Comparison of ENCODE assay signal across 18 mouse cellular contexts in the genomic region with DNA sequence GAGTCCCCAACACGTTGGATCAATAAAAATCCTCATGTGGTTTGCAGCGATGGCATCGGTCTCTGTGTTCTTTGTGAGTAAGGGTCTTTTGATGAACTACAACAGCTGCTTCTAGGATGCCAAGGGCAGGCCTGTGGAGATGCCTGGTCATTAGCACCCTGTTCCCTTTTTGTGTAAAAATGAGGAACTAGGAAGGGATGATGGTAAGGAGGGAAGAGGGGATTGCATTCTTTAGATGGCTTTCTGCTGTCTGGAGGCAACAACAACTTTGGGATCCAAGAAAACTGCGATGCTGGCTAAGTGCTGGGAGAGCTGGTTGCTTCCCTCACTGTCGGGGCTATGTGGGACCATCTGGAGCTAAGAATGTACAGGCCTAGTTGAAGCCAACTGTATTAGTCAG. TPM values are rescaled to one million over a fixed set of nuclear protein-coding genes. Genes with fewer than 3 reads are reported as not detected.
DNase-seq lines count a peak whose midpoint lies in the region; ATAC-seq and TF ChIP-seq lines count a peak whose summit lies in the region.
"Had no signal": no experiment of that assay in that cellular context is flagged by ENCODE, and none has a peak within 500 bp of the region (broad histone marks: within the 10 kb centered on the region; RNA-seq: fewer than 3 reads in every experiment).

No protein-coding gene starts in this region.

- peaks cover 22% of the 10 kb centered on the region for H3K79me2 ChIP-seq in C2C12 (ENCODE audit: control insufficient read depth, insufficient read depth)

- H3K79me3 ChIP-seq in C2C12 (ENCODE audit: low read depth), result no peaks in the 10 kb centered on the region

- H3K9ac ChIP-seq in forebrain, embryonic 12.5 days, result no peak overlapping the region
- H3K9ac ChIP-seq in forebrain, embryonic 13.5 days, result no peak overlapping the region
- H3K9ac ChIP-seq in embryonic facial prominence, embryonic 12.5 days, result no peak overlapping the region
- H3K9ac ChIP-seq in liver, embryonic 13.5 days, result peak overlapping the region; percentile 84
- H3K9ac ChIP-seq: lung, embryonic 14.5 days; neural tube, embryonic 13.5 days had no signal

- H3K4me2 ChIP-seq in forebrain, embryonic 12.5 days, result no peak overlapping the region
- H3K4me2 ChIP-seq in forebrain, embryonic 13.5 days, result no peak overlapping the region
- no peak overlapping the region for H3K4me2 ChIP-seq in embryonic facial prominence, embryonic 12.5 days (replicated peaks)
- H3K4me2 ChIP-seq in liver, embryonic 13.5 days, result peak overlapping the region; percentile 65

- H3K4me1 ChIP-seq in forebrain, embryonic 12.5 days, result peaks cover 27% of the 10 kb centered on the region
- H3K4me1 ChIP-seq in forebrain, embryonic 13.5 days, result peaks cover 37% of the 10 kb centered on the region
- H3K4me1 ChIP-seq in embryonic facial prominence, embryonic 12.5 days, result peaks cover 17% of the 10 kb centered on the region
- peaks cover 40% of the 10 kb centered on the region for H3K4me1 ChIP-seq in liver, embryonic 13.5 days (replicated peaks)

- no peaks in the 10 kb centered on the region for H3K36me3 ChIP-seq in forebrain, embryonic 12.5 days (replicated peaks)
- no peaks in the 10 kb centered on the region for H3K36me3 ChIP-seq in forebrain, embryonic 13.5 days (ENCODE audit: poor library complexity, severe bottlenecking)
- H3K36me3 ChIP-seq in C2C12 (ENCODE audit: control insufficient read depth, insufficient read depth), result no peaks in the 10 kb centered on the region
- no peaks in the 10 kb centered on the region for H3K36me3 ChIP-seq in embryonic facial prominence, embryonic 12.5 days
- no peaks in the 10 kb centered on the region for H3K36me3 ChIP-seq in liver, embryonic 13.5 days
- H3K36me3 ChIP-seq: neural tube, embryonic 13.5 days had no signal

- H3ac ChIP-seq in C2C12 (ENCODE audit: control insufficient read depth, insufficient read length, low read depth), result peak overlapping the region; percentile 50

- TF ChIP-seq CTCF in C2C12 (IDR thresholded peaks at IDR 0.05; ENCODE audit: control insufficient read depth, insufficient read depth, insufficient read length), result no peak

- H3K27ac ChIP-seq in forebrain, embryonic 12.5 days, result 0 out of 2 replicates have a peak overlapping the region, but pooled peaks have one; percentile 19
- no peak overlapping the region for H3K27ac ChIP-seq in forebrain, embryonic 13.5 days
- H3K27ac ChIP-seq in embryonic facial prominence, embryonic 12.5 days, result peak overlapping the region; percentile 50; the same call in 1 of the 2 replicates
- peak overlapping the region; percentile 98 for H3K27ac ChIP-seq in liver, embryonic 13.5 days
- H3K27ac ChIP-seq: heart, adult 2 months; neural tube, embryonic 13.5 days had no signal

- 81% methylated on average over 5 of the region's 5 CpGs for WGBS in forebrain, embryonic 12.5 days
- 78% methylated on average over 5 of the region's 5 CpGs for WGBS in forebrain, embryonic 13.5 days
- 68% methylated on average over 5 of the region's 5 CpGs for WGBS in embryonic facial prominence, embryonic 12.5 days
- WGBS in liver, embryonic 13.5 days (ENCODE audit: insufficient replicate concordance), result 81% methylated on average over 5 of the region's 5 CpGs

- H3K9me3 ChIP-seq in forebrain, embryonic 12.5 days, result no peaks in the 10 kb centered on the region
- H3K9me3 ChIP-seq in forebrain, embryonic 13.5 days (replicated peaks), result no peaks in the 10 kb centered on the region
- no peaks in the 10 kb centered on the region for H3K9me3 ChIP-seq in embryonic facial prominence, embryonic 12.5 days
- H3K9me3 ChIP-seq in liver, embryonic 13.5 days (replicated peaks), result no peaks in the 10 kb centered on the region
- H3K9me3 ChIP-seq: neural tube, embryonic 13.5 days had no signal

- no peaks in the 10 kb centered on the region for H3K27me3 ChIP-seq in forebrain, embryonic 12.5 days
- H3K27me3 ChIP-seq in forebrain, embryonic 13.5 days, result no peaks in the 10 kb centered on the region
- no peaks in the 10 kb centered on the region for H3K27me3 ChIP-seq in C2C12 (ENCODE audit: control insufficient read depth, insufficient read depth, insufficient read length)
- no peaks in the 10 kb centered on the region for H3K27me3 ChIP-seq in embryonic facial prominence, embryonic 12.5 days
- H3K27me3 ChIP-seq in liver, embryonic 13.5 days, result no peaks in the 10 kb centered on the region
- H3K27me3 ChIP-seq: neural tube, embryonic 13.5 days had no signal

- no peak for DNase-seq in liver, embryonic 13.5 days
- DNase-seq in layer of hippocampus, adult 8-10 months (ENCODE audit: low spot score in 2 of 2), result no peak
- no peak for DNase-seq in urinary bladder, postnatal 36 days (ENCODE audit: low spot score in 2 of 2)
- DNase-seq in spleen, postnatal 36 days (ENCODE audit: low spot score in 2 of 2), result no peak
- DNase-seq: adrenal gland, adult 8-10 months; B cell, adult 2 months; cerebellum, adult 8-10 months; heart, adult 2 months; kidney, adult 2 months; lung, embryonic 14.5 days; right cerebral cortex, postnatal 4 days had no signal

- no peak for ATAC-seq in forebrain, embryonic 12.5 days (ENCODE audit: low FRiP score)
- no peak for ATAC-seq in forebrain, embryonic 13.5 days
- ATAC-seq in embryonic facial prominence, embryonic 12.5 days (ENCODE audit: insufficient number of reproducible peaks, insufficient read depth, low FRiP score, low TSS enrichment), result no peak
- no peak for ATAC-seq in liver, embryonic 13.5 days (ENCODE audit: low read depth)
- ATAC-seq: hindbrain, embryonic 16.5 days; midbrain, embryonic 16.5 days had no signal

- no peak overlapping the region for H3K4me3 ChIP-seq in forebrain, embryonic 12.5 days (replicated peaks)
- H3K4me3 ChIP-seq in forebrain, embryonic 13.5 days, result no peak overlapping the region
- H3K4me3 ChIP-seq in C2C12 (ENCODE audit: insufficient read depth, poor library complexity, severe bottlenecking), result peak overlapping the region; percentile 8
- no peak overlapping the region for H3K4me3 ChIP-seq in embryonic facial prominence, embryonic 12.5 days
- H3K4me3 ChIP-seq in liver, embryonic 13.5 days (replicated peaks), result peak overlapping the region; percentile 63
- H3K4me3 ChIP-seq: heart, adult 2 months; neural tube, embryonic 13.5 days had no signal

TF ChIP-seq in C2C12, 6 proteins besides CTCF, POLR2A, EP300 and RAD21:
- no peak for TF ChIP-seq USF1 (IDR thresholded peaks at IDR 0.05; ENCODE audit: low read depth)
- TF ChIP-seq MYOD1 (IDR thresholded peaks at IDR 0.05; ENCODE audit: control insufficient read depth, insufficient read length, low read depth), result no peak
- no peak for TF ChIP-seq CEBPB (IDR thresholded peaks at IDR 0.05; ENCODE audit: low read depth)
- TF ChIP-seq MYOG (IDR thresholded peaks at IDR 0.05; ENCODE audit: control insufficient read depth, extremely low read depth, insufficient read length), result no peak
- TF ChIP-seq FOSL1 (IDR thresholded peaks at IDR 0.05; ENCODE audit: insufficient read depth, low read length, poor library complexity, severe bottlenecking), result no peak
- TF ChIP-seq MAX (IDR thresholded peaks at IDR 0.05), result no peak

RNA-seq across cellular contexts. Expression of a gene that starts 3.0 kb away (rescaled TPM):
- 7.2 and 8.3 TPM in 2 replicates for polyA plus RNA-seq in forebrain, embryonic 12.5 days (2016; fragmentation: Nextera tagmentation; extraction: Ambion mirVana)
- polyA plus RNA-seq in forebrain, embryonic 13.5 days (2015; fragmentation: Nextera tagmentation; extraction: Ambion mirVana), result 10.0 and 11.6 TPM in 2 replicates
- polyA plus RNA-seq in C2C12 (2012; fragmentation: generic; extraction: Trizol), result 5.5 TPM
- 7.8 and 11.8 TPM in 2 replicates for polyA plus RNA-seq in embryonic facial prominence, embryonic 12.5 days (2016; fragmentation: Nextera tagmentation; extraction: Ambion mirVana)
- polyA plus RNA-seq in liver, embryonic 13.5 days (2015; fragmentation: Nextera tagmentation; extraction: Ambion mirVana), result 10.3 and 17.1 TPM in 2 replicates
- total RNA-seq in layer of hippocampus, adult 8-10 months (2022), result 1 to 10 TPM; 1.2 to 3.4 (median 2.2) TPM
- polyA plus RNA-seq: hindbrain, embryonic 16.5 days; midbrain, embryonic 16.5 days had no signal

RNA-seq across cellular contexts. Expression of a gene that starts 4.5 kb away (rescaled TPM):
- 9.3 and 10.7 TPM in 2 replicates for polyA plus RNA-seq in forebrain, embryonic 12.5 days (2016; fragmentation: Nextera tagmentation; extraction: Ambion mirVana)
- polyA plus RNA-seq in forebrain, embryonic 13.5 days (2015; fragmentation: Nextera tagmentation; extraction: Ambion mirVana), result 9.5 and 10.0 TPM in 2 replicates
- polyA plus RNA-seq in C2C12 (2012; fragmentation: generic; extraction: Trizol), result 98.1 TPM
- polyA plus RNA-seq in embryonic facial prominence, embryonic 12.5 days (2016; fragmentation: Nextera tagmentation; extraction: Ambion mirVana), result 10.7 and 15.5 TPM in 2 replicates
- polyA plus RNA-seq in liver, embryonic 13.5 days (2015; fragmentation: Nextera tagmentation; extraction: Ambion mirVana), result 7.7 and 13.6 TPM in 2 replicates
- 1 to 10 TPM in 3 of 4 experiments, not detected in 1; 1.6 to 6.5 (median 1.8) TPM for total RNA-seq in layer of hippocampus, adult 8-10 months (2022)
- polyA plus RNA-seq: hindbrain, embryonic 16.5 days; midbrain, embryonic 16.5 days; neural tube, embryonic 13.5 days had no signal

RNA-seq across cellular contexts. Expression of a gene that starts 4.9 kb away (rescaled TPM):
- polyA plus RNA-seq in forebrain, embryonic 12.5 days (2016; fragmentation: Nextera tagmentation; extraction: Ambion mirVana), result 0.87 and 0.95 TPM in 2 replicates
- 0.76 and 0.97 TPM in 2 replicates for polyA plus RNA-seq in forebrain, embryonic 13.5 days (2015; fragmentation: Nextera tagmentation; extraction: Ambion mirVana)
- polyA plus RNA-seq in C2C12 (2012; fragmentation: generic; extraction: Trizol), result 1.2 TPM
- polyA plus RNA-seq in embryonic facial prominence, embryonic 12.5 days (2016; fragmentation: Nextera tagmentation; extraction: Ambion mirVana), result 1.3 and 1.5 TPM in 2 replicates
- 1.7 TPM in 2 replicates for polyA plus RNA-seq in liver, embryonic 13.5 days (2015; fragmentation: Nextera tagmentation; extraction: Ambion mirVana)
- under 1 TPM; 0.34 to 0.73 (median 0.61) TPM for total RNA-seq in layer of hippocampus, adult 8-10 months (2022)
- polyA plus RNA-seq: midbrain, embryonic 16.5 days had no signal

RNA-seq across cellular contexts. Expression of a gene that starts 5.6 kb away (rescaled TPM):
- polyA plus RNA-seq in forebrain, embryonic 12.5 days (2016; fragmentation: Nextera tagmentation; extraction: Ambion mirVana), result 0.99 and 1.5 TPM in 2 replicates
- 1.2 and 1.3 TPM in 2 replicates for polyA plus RNA-seq in forebrain, embryonic 13.5 days (2015; fragmentation: Nextera tagmentation; extraction: Ambion mirVana)
- 1.2 TPM for polyA plus RNA-seq in C2C12 (2012; fragmentation: generic; extraction: Trizol)
- polyA plus RNA-seq in embryonic facial prominence, embryonic 12.5 days (2016; fragmentation: Nextera tagmentation; extraction: Ambion mirVana), result 1.3 and 2.3 TPM in 2 replicates
- 1.1 and 2.1 TPM in 2 replicates for polyA plus RNA-seq in liver, embryonic 13.5 days (2015; fragmentation: Nextera tagmentation; extraction: Ambion mirVana)
- total RNA-seq in layer of hippocampus, adult 8-10 months (2022), result 10 to 100 TPM; 12.5 to 15.7 (median 14.2) TPM
- polyA plus RNA-seq: hindbrain, embryonic 16.5 days; midbrain, embryonic 16.5 days; neural tube, embryonic 13.5 days had no signal

RNA-seq across cellular contexts. Expression of a gene that starts 7.4 kb away (rescaled TPM):
- 7.2 and 8.7 TPM in 2 replicates for polyA plus RNA-seq in forebrain, embryonic 12.5 days (2016; fragmentation: Nextera tagmentation; extraction: Ambion mirVana)
- 5.2 and 6.4 TPM in 2 replicates for polyA plus RNA-seq in forebrain, embryonic 13.5 days (2015; fragmentation: Nextera tagmentation; extraction: Ambion mirVana)
- polyA plus RNA-seq in C2C12 (2012; fragmentation: generic; extraction: Trizol), result 6.9 TPM
- polyA plus RNA-seq in embryonic facial prominence, embryonic 12.5 days (2016; fragmentation: Nextera tagmentation; extraction: Ambion mirVana), result 6.2 and 6.8 TPM in 2 replicates
- polyA plus RNA-seq in liver, embryonic 13.5 days (2015; fragmentation: Nextera tagmentation; extraction: Ambion mirVana), result 3.8 and 5.9 TPM in 2 replicates
- total RNA-seq in layer of hippocampus, adult 8-10 months (2022), result 100 to 1,000 TPM; 236 to 302 (median 261) TPM

Comparison
In these comparisons a context has a peak if more than half of its experiments do, and no peak if none do; other contexts are left out.
1. H3K4me3 ChIP-seq: peak in C2C12 (single experiment) and liver, embryonic 13.5 days (single experiment); none in forebrain, embryonic 12.5 days (single experiment), forebrain, embryonic 13.5 days (single experiment) and embryonic facial prominence, embryonic 12.5 days (single experiment).